Mouse (Mus musculus) bone marrow, adult 2 months (tissue): ENCODE results near the gene Chn1. TPM values are rescaled to one million over a fixed set of nuclear protein-coding genes. Genes with fewer than 3 reads are reported as not detected.

Experiments
- H3K27ac ChIP-seq: fragments of 200-500 bp; 2 replicates; pipeline ENCODE4 v1.5.1; 2012; ENCODE audit warnings: low read depth, mild to moderate bottlenecking, control low read depth, inconsistent platforms, low read length; ENCODE audit not compliant: control insufficient read depth, poor library complexity, insufficient read depth
- H3K4me1 ChIP-seq: fragments of 200-500 bp; 2 replicates; pipeline ENCODE4 v1.6.1; 2011; ENCODE audit warnings: low read length; ENCODE audit not compliant: control insufficient read depth, insufficient read depth
- H3K4me3 ChIP-seq: fragments of 200-500 bp; replicated peaks from 2 replicates; pipeline ENCODE3; 2011; ENCODE audit warnings: mild to moderate bottlenecking, low read depth, low read length, control low read depth; ENCODE audit not compliant: control insufficient read depth
- CTCF ChIP-seq: fragments of 200-500 bp; IDR thresholded peaks from 2 replicates; pipeline ENCODE4 v1.5.1; 2011; ENCODE audit warnings: low read length, control low read depth; ENCODE audit not compliant: control insufficient read depth, insufficient read depth
- POLR2A ChIP-seq: fragments of 200-500 bp; IDR thresholded peaks from 2 replicates; pipeline ENCODE4 v1.6.1; 2011; ENCODE audit warnings: low read depth, mild to moderate bottlenecking, control low read depth, low read length, borderline replicate concordance; ENCODE audit not compliant: control insufficient read depth
- WGBS: fragments of 180-500 bp; shearing (Covaris S2); methylation state at CpG from one replicate; pipeline ENCODE4 v1.1.7; 2018; 5-methylcytosine and 5-hydroxymethylcytosine counted together
- polyA plus RNA-seq: library from polyadenylated mRNA; stranded (reverse); fragments of >200 nt; gene quantifications from 2 replicates; pipeline ENCODE4 v1.2.4, GENCODE M21; 2011; ENCODE audit warnings: low replicate concordance; ENCODE audit not compliant: missing spikeins, insufficient read depth, insufficient read length

Gene Chn1
- polyA plus RNA-seq, 1 experiment: not detected

- TF ChIP-seq POLR2A (no peak), CTCF (peak; percentile 90)
- H3K4me3 ChIP-seq: no peak overlapping the region
Observed at GRCm38 (mm10) chr2:73572539-73573372, 202.4 kb downstream of the Chn1 start.

GRCm38 (mm10) chr2:73571901-73572300, 203.2 kb downstream of the Chn1 start:
- Histone ChIP-seq H3K4me1 (no peaks in the 10 kb centered on the region; the same call in 1 of the 2 replicates), H3K4me3 (no peak overlapping the region), H3K27ac (no peak overlapping the region)
- TF ChIP-seq POLR2A (no peak), CTCF (no peak)
- 72% methylated on average over 6 of the region's 6 CpGs for WGBS

More at GRCm38 (mm10) chr2:73572539-73573372, 202.4 kb downstream of the Chn1 start:
- H3K4me1 ChIP-seq: no peaks in the 10 kb centered on the region; the same call in 1 of the 2 replicates
- 48% methylated on average over 23 of the region's 23 CpGs for WGBS
- H3K27ac ChIP-seq: no peak overlapping the region

- TF ChIP-seq POLR2A: no peak
- no peak for TF ChIP-seq CTCF
- 80% methylated on average over 9 of the region's 9 CpGs for whole genome bisulfite sequencing
- Histone ChIP-seq H3K4me3 (no peak overlapping the region), H3K27ac (no peak overlapping the region), H3K4me1 (no peaks in the 10 kb centered on the region)
Observed at GRCm38 (mm10) chr2:73571304-73571703, 203.8 kb downstream of the Chn1 start.

GRCm38 (mm10) chr2:73566989-73567605, 208.0 kb downstream of the Chn1 start:
- Histone ChIP-seq H3K4me1 (peaks cover 1% of the 10 kb centered on the region; the same call in 1 of the 2 replicates), H3K4me3 (no peak overlapping the region), H3K27ac (no peak overlapping the region)
- TF ChIP-seq CTCF (peak; percentile 81), POLR2A (no peak)
- WGBS: 14% methylated on average over 8 of the region's 8 CpGs

- TF ChIP-seq POLR2A: no peak
- peak; percentile 57 for TF ChIP-seq CTCF
- no peak overlapping the region for H3K27ac ChIP-seq
- WGBS: 28% methylated on average over 7 of the region's 7 CpGs
Observed at GRCm38 (mm10) chr2:73566162-73566561, 209.0 kb downstream of the Chn1 start.

GRCm38 (mm10) chr2:73563690-73564089, 211.5 kb downstream of the Chn1 start:
- 82% methylated on average over 7 of the region's 7 CpGs for WGBS

More at GRCm38 (mm10) chr2:73566162-73566561, 209.0 kb downstream of the Chn1 start:
- H3K4me1 ChIP-seq: peaks cover 4% of the 10 kb centered on the region; the same call in 1 of the 2 replicates
- no peak overlapping the region for H3K4me3 ChIP-seq

GRCm38 (mm10) chr2:73562656-73563055, 212.5 kb downstream of the Chn1 start:
- no peak for TF ChIP-seq POLR2A
- no peak for TF ChIP-seq CTCF
- H3K4me3 ChIP-seq: no peak overlapping the region
- no peak overlapping the region for H3K27ac ChIP-seq
- peaks cover 4% of the 10 kb centered on the region; the same call in 1 of the 2 replicates for H3K4me1 ChIP-seq
- 86% methylated on average over 9 of the region's 9 CpGs for WGBS

More at GRCm38 (mm10) chr2:73563690-73564089, 211.5 kb downstream of the Chn1 start:
- Histone ChIP-seq H3K27ac (no peak overlapping the region), H3K4me3 (no peak overlapping the region), H3K4me1 (peaks cover 4% of the 10 kb centered on the region; the same call in 1 of the 2 replicates)
- TF ChIP-seq POLR2A (no peak), CTCF (no peak)

- no peak overlapping the region for H3K4me3 ChIP-seq
- H3K27ac ChIP-seq: no peak overlapping the region
- H3K4me1 ChIP-seq: peaks cover 4% of the 10 kb centered on the region; the same call in 1 of the 2 replicates
- 10% methylated on average over 8 of the region's 8 CpGs for WGBS
- TF ChIP-seq CTCF: peak; percentile 56
- TF ChIP-seq POLR2A: no peak
Observed at GRCm38 (mm10) chr2:73561665-73562063, 213.5 kb downstream of the Chn1 start.
